ENCODE assay signal across 8 mouse cellular contexts in the genomic region with DNA sequence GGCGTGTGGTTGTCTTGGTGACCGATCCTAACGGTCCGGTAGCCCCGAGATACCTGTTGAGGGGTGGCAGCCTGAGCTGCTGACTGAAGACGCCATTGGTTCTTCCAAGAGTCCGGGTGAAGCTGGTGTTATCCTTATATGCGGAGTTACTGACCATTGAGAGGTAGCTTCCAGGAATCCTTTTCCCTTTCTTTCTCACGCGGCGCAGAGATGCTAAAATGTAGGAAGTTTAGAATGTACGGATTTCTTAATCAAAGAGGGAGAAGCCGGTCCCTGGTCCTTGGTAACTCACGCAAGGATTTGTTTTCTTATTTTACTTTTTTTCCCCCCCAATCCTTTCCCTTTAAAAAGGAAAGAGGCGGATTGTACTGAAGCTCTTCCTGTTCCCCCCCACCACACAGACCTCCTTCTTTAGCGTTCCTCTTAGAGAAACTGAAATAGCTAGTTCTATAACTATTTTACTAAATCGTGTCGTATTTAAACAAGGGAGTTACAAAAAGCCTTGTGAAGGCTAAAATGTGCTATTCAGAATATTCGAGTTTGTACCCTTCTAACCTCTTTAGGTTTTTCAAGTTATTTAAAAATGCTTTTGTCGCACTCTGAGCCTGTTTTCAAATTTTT. TPM values are rescaled to one million over a fixed set of nuclear protein-coding genes. Genes with fewer than 3 reads are reported as not detected.
DNase-seq lines count a peak whose midpoint lies in the region; ATAC-seq lines count a peak whose summit lies in the region.

No protein-coding gene starts in this region.

- H3K36me3 ChIP-seq in heart, embryonic 16.5 days (ENCODE audit: control insufficient read depth, insufficient read depth): peaks cover 24% of the 10 kb centered on the region
- peaks cover 53% of the 10 kb centered on the region for H3K36me3 ChIP-seq in forebrain, embryonic 13.5 days (ENCODE audit: poor library complexity, severe bottlenecking)
- peaks cover 68% of the 10 kb centered on the region for H3K36me3 ChIP-seq in liver, embryonic 12.5 days
- H3K36me3 ChIP-seq in splenic B cell, adult 2 months (ENCODE audit: control insufficient read depth, insufficient read depth, low read length, poor library complexity, severe bottlenecking): peaks cover 4% of the 10 kb centered on the region; the same call in 1 of the 2 replicates

- no peak for ATAC-seq in heart, embryonic 16.5 days (replicated peaks; ENCODE audit: extremely low read depth, insufficient read depth, low FRiP score)
- no peak for ATAC-seq in forebrain, embryonic 13.5 days
- ATAC-seq in liver, embryonic 12.5 days: peak; percentile 25; the same call in 1 of the 2 replicates

- 6% methylated on average over 20 of the region's 20 CpGs for WGBS in heart, embryonic 16.5 days
- WGBS in forebrain, embryonic 13.5 days: 8% methylated on average over 20 of the region's 20 CpGs
- WGBS in liver, embryonic 12.5 days (ENCODE audit: insufficient replicate concordance): 4% methylated on average over 20 of the region's 20 CpGs

- H3K4me1 ChIP-seq in heart, embryonic 16.5 days (ENCODE audit: control insufficient read depth, insufficient read depth, low read length): peaks cover 9% of the 10 kb centered on the region
- H3K4me1 ChIP-seq in forebrain, embryonic 13.5 days: peaks cover 18% of the 10 kb centered on the region
- peaks cover 20% of the 10 kb centered on the region for H3K4me1 ChIP-seq in liver, embryonic 12.5 days

- intact Hi-C loops in heart, postnatal 25 days (cut with DNase I): loop anchor here (2.0 kb wide), 1 partner anchor 53 kb away; a partner anchor contains a TSS

- no peaks in the 10 kb centered on the region for H3K9me3 ChIP-seq in heart, embryonic 16.5 days (replicated peaks; ENCODE audit: control insufficient read depth, low read length)
- H3K9me3 ChIP-seq in forebrain, embryonic 13.5 days (replicated peaks): no peaks in the 10 kb centered on the region
- H3K9me3 ChIP-seq in liver, embryonic 12.5 days (replicated peaks): no peaks in the 10 kb centered on the region

- H3K4me3 ChIP-seq in heart, embryonic 16.5 days (ENCODE audit: low read length): peak overlapping the region; percentile 84
- H3K4me3 ChIP-seq in forebrain, embryonic 13.5 days: peak overlapping the region; percentile 97
- H3K4me3 ChIP-seq in liver, embryonic 12.5 days: peak overlapping the region; percentile 98

- H3K27me3 ChIP-seq in heart, embryonic 16.5 days (ENCODE audit: control insufficient read depth, insufficient read depth, low read length): no peaks in the 10 kb centered on the region
- H3K27me3 ChIP-seq in forebrain, embryonic 13.5 days: no peaks in the 10 kb centered on the region
- no peaks in the 10 kb centered on the region for H3K27me3 ChIP-seq in liver, embryonic 12.5 days (replicated peaks)
- no peaks in the 10 kb centered on the region for H3K27me3 ChIP-seq in splenic B cell, adult 2 months (ENCODE audit: control insufficient read depth, insufficient read depth, low read length, poor library complexity, severe bottlenecking)

- H3K9ac ChIP-seq in heart, embryonic 16.5 days (ENCODE audit: low read length): peak overlapping the region; percentile 61
- peak overlapping the region; percentile 71 for H3K9ac ChIP-seq in forebrain, embryonic 13.5 days
- peak overlapping the region; percentile 75 for H3K9ac ChIP-seq in liver, embryonic 12.5 days

- no peak for DNase-seq in heart, postnatal 25 days (ENCODE audit: low spot score)
- peak; percentile 1 for DNase-seq in T-cell, adult 2 months (ENCODE audit: low spot score)
- DNase-seq in splenic B cell, adult 2 months (ENCODE audit: low read depth, low spot score): peak; percentile 19
- no peak for DNase-seq in layer of hippocampus, postnatal 25 days (ENCODE audit: extremely low spot score in 1 of 2, low spot score in 1 of 2)
- no peak for DNase-seq in layer of hippocampus, adult 8-10 months (ENCODE audit: low spot score in 2 of 2)

- H3K27ac ChIP-seq in heart, embryonic 16.5 days (ENCODE audit: low read length): no peak overlapping the region
- H3K27ac ChIP-seq in forebrain, embryonic 13.5 days: no peak overlapping the region
- peak overlapping the region; percentile 54; the same call in 1 of the 2 replicates for H3K27ac ChIP-seq in liver, embryonic 12.5 days

- peak overlapping the region; percentile 75 for H3K4me2 ChIP-seq in heart, embryonic 16.5 days (ENCODE audit: low read depth, low read length)
- peak overlapping the region; percentile 64 for H3K4me2 ChIP-seq in forebrain, embryonic 13.5 days
- peak overlapping the region; percentile 88 for H3K4me2 ChIP-seq in liver, embryonic 12.5 days

RNA-seq across cellular contexts. Expression of a gene that starts 0.5 kb away (rescaled TPM):
- 17.1 and 18.3 TPM in 2 replicates for polyA plus RNA-seq in heart, embryonic 16.5 days (2015; fragmentation: Nextera tagmentation; extraction: Ambion mirVana)
- total RNA-seq in heart, postnatal 25 days (2021): 10 to 100 TPM; 10.5 to 11.6 TPM
- 24.8 and 29.8 TPM in 2 replicates for polyA plus RNA-seq in forebrain, embryonic 13.5 days (2015; fragmentation: Nextera tagmentation; extraction: Ambion mirVana)
- polyA plus RNA-seq in liver, embryonic 12.5 days (2016; fragmentation: Nextera tagmentation; extraction: Ambion mirVana): 32.9 and 33.3 TPM in 2 replicates
- total RNA-seq in layer of hippocampus, postnatal 25 days (2021): 10 to 100 TPM; 15.9 to 17.7 TPM
- total RNA-seq in layer of hippocampus, adult 8-10 months (2022): 10 to 100 TPM; 16.4 to 24.8 (median 18.4) TPM

RNA-seq across cellular contexts. Expression of a gene that starts 0.9 kb away (rescaled TPM):
- polyA plus RNA-seq in heart, embryonic 16.5 days (2015; fragmentation: Nextera tagmentation; extraction: Ambion mirVana): 12.8 and 15.0 TPM in 2 replicates
- 1 to 10 TPM; 7.4 to 7.8 TPM for total RNA-seq in heart, postnatal 25 days (2021)
- 21.2 and 21.6 TPM in 2 replicates for polyA plus RNA-seq in forebrain, embryonic 13.5 days (2015; fragmentation: Nextera tagmentation; extraction: Ambion mirVana)
- 9.7 and 11.1 TPM in 2 replicates for polyA plus RNA-seq in liver, embryonic 12.5 days (2016; fragmentation: Nextera tagmentation; extraction: Ambion mirVana)
- total RNA-seq in layer of hippocampus, postnatal 25 days (2021): 10 to 100 TPM; 14.2 to 16.8 TPM
- total RNA-seq in layer of hippocampus, adult 8-10 months (2022): 10 to 100 TPM; 13.3 to 17.2 (median 14.5) TPM

RNA-seq across cellular contexts. Expression of a gene that starts 54.1 kb away (rescaled TPM):
- polyA plus RNA-seq in heart, embryonic 16.5 days (2015; fragmentation: Nextera tagmentation; extraction: Ambion mirVana): 41.5 and 46.1 TPM in 2 replicates
- 1 to 10 TPM in 1 of 2 experiments, under 1 TPM in 1; 0.83 to 1.1 TPM for total RNA-seq in heart, postnatal 25 days (2021)
- polyA plus RNA-seq in forebrain, embryonic 13.5 days (2015; fragmentation: Nextera tagmentation; extraction: Ambion mirVana): 48.2 and 50.4 TPM in 2 replicates
- polyA plus RNA-seq in liver, embryonic 12.5 days (2016; fragmentation: Nextera tagmentation; extraction: Ambion mirVana): 51.5 TPM in 2 replicates
- total RNA-seq in layer of hippocampus, postnatal 25 days (2021): 1 to 10 TPM; 2.0 to 2.4 TPM
- total RNA-seq in layer of hippocampus, adult 8-10 months (2022): 1 to 10 TPM; 2.0 to 3.6 (median 2.1) TPM

RNA-seq across cellular contexts. Expression of a gene that starts 54.1 kb away (rescaled TPM):
- polyA plus RNA-seq in heart, embryonic 16.5 days (2015; fragmentation: Nextera tagmentation; extraction: Ambion mirVana): 75.0 and 97.7 TPM in 2 replicates
- total RNA-seq in heart, postnatal 25 days (2021): 10 to 100 TPM; 33.0 to 33.6 TPM
- 131 and 146 TPM in 2 replicates for polyA plus RNA-seq in forebrain, embryonic 13.5 days (2015; fragmentation: Nextera tagmentation; extraction: Ambion mirVana)
- 64.6 and 68.3 TPM in 2 replicates for polyA plus RNA-seq in liver, embryonic 12.5 days (2016; fragmentation: Nextera tagmentation; extraction: Ambion mirVana)
- 10 to 100 TPM; 65.1 to 67.7 TPM for total RNA-seq in layer of hippocampus, postnatal 25 days (2021)
- 10 to 100 TPM; 56.2 to 72.0 (median 64.8) TPM for total RNA-seq in layer of hippocampus, adult 8-10 months (2022)

Comparison
In these comparisons a context has a peak if more than half of its experiments do, and no peak if none do; other contexts are left out.
1. DNase-seq: peak in T-cell, adult 2 months (single experiment) and splenic B cell, adult 2 months (single experiment); none in heart, postnatal 25 days (single experiment), layer of hippocampus, postnatal 25 days (0 of 2) and layer of hippocampus, adult 8-10 months (0 of 2).
2. Peak in every context shown above with its lines, with median percentiles within 50 percentile points of each other: H3K4me2 ChIP-seq, H3K4me3 ChIP-seq and H3K9ac ChIP-seq.